Mouse (Mus musculus): ENCODE data around the gene Taf4. TPM values are rescaled to one million over a fixed set of nuclear protein-coding genes. Genes with fewer than 3 reads are reported as not detected.

Gene Taf4
- polyA plus RNA-seq, 1 experiment = 26.3 TPM

DNA sequence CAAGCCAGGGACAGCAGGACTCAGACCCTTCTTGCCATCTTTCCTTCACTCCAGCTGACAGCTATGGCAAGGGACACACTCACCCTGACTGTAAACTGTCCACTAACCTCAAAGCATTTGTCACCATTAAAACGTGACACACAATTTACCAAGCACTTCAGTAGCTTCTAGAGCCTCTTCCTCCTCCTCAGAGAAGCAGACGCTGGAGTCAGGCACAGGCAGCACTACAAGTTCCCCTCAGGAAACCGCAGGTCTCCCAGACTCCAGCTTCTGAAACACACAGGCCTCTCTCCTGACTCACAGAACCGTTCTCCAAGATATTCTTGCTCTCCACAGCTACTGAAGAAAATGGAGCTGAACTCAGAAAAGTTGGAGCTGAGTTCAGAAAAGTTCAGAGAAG lies 39.4 kb downstream of the Taf4 start:
- no peak for TF ChIP-seq CTCF (IDR thresholded peaks at IDR 0.05; ENCODE audit: borderline replicate concordance, control insufficient read depth, extremely low read depth, insufficient read depth, low read length, poor library complexity)
- no peak for TF ChIP-seq POLR2A (IDR thresholded peaks at IDR 0.05; ENCODE audit: control insufficient read depth, extremely low read depth, insufficient read depth, low read length, poor library complexity)
- no peaks in the 10 kb centered on the region for H3K27me3 ChIP-seq (ENCODE audit: control insufficient read depth, insufficient read depth, low read length)
- no peak overlapping the region for H3K4me3 ChIP-seq (ENCODE audit: control insufficient read depth, insufficient read depth, low read length)
- WGBS = 4% methylated on average over 4 of the region's 4 CpGs
- H3K27ac ChIP-seq (ENCODE audit: control insufficient read depth, insufficient read depth, low read length) = no peak overlapping the region
- no peak for DNase-seq
- no peaks in the 10 kb centered on the region for H3K36me3 ChIP-seq (ENCODE audit: control insufficient read depth, insufficient read depth, low read length)
- H3K4me1 ChIP-seq (replicated peaks; ENCODE audit: control insufficient read depth, insufficient read depth, low read length) = peaks cover 19% of the 10 kb centered on the region

DNA sequence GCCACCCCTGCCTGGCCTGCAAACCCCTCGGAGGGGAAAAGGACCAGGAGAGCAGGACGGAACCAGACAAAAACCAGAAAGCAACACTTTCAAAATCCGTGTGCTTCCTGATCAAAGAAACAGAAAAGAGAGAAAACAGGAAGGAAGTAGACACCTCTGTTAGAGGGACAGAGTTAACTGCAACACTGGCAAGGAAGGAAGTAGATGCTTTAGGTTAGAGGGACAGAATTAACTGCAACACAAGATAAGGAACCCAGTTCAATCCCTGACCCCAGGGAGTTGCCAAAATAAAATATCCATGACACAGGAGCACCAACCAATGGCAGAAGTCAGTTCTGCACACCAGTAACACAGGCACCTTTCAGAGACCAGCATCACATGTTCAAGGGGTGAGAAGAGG lies 42.3 kb downstream of the Taf4 start:
- DNase-seq = no peak
- Histone ChIP-seq H3K36me3 (ENCODE audit: control insufficient read depth, insufficient read depth, low read length) (peaks cover 18% of the 10 kb centered on the region), H3K27me3 (ENCODE audit: control insufficient read depth, insufficient read depth, low read length) (no peaks in the 10 kb centered on the region), H3K27ac (ENCODE audit: control insufficient read depth, insufficient read depth, low read length) (0 out of 2 replicates have a peak overlapping the region, but pooled peaks have one; percentile 23), H3K4me3 (ENCODE audit: control insufficient read depth, insufficient read depth, low read length) (no peak overlapping the region), H3K4me1 (replicated peaks; ENCODE audit: control insufficient read depth, insufficient read depth, low read length) (peaks cover 15% of the 10 kb centered on the region)
- 62% methylated on average over 3 of the region's 3 CpGs for WGBS
- no peak for TF ChIP-seq CTCF (IDR thresholded peaks at IDR 0.05; ENCODE audit: borderline replicate concordance, control insufficient read depth, extremely low read depth, insufficient read depth, low read length, poor library complexity)
- TF ChIP-seq POLR2A (IDR thresholded peaks at IDR 0.05; ENCODE audit: control insufficient read depth, extremely low read depth, insufficient read depth, low read length, poor library complexity) = no peak

GRCm38 (mm10) chr2:179931741-179932140 lies 44.7 kb downstream of the Taf4 start:
- H3K27me3 ChIP-seq (ENCODE audit: control insufficient read depth, insufficient read depth, low read length) = no peaks in the 10 kb centered on the region
- H3K4me1 ChIP-seq (replicated peaks; ENCODE audit: control insufficient read depth, insufficient read depth, low read length) = peaks cover 5% of the 10 kb centered on the region
- WGBS = 98% methylated on average over 16 of the region's 16 CpGs
- DNase-seq = no peak
- peaks cover 27% of the 10 kb centered on the region for H3K36me3 ChIP-seq (ENCODE audit: control insufficient read depth, insufficient read depth, low read length)
- no peak overlapping the region for H3K4me3 ChIP-seq (ENCODE audit: control insufficient read depth, insufficient read depth, low read length)
- TF ChIP-seq POLR2A (IDR thresholded peaks at IDR 0.05; ENCODE audit: control insufficient read depth, extremely low read depth, insufficient read depth, low read length, poor library complexity) (no peak), CTCF (IDR thresholded peaks at IDR 0.05; ENCODE audit: borderline replicate concordance, control insufficient read depth, extremely low read depth, insufficient read depth, low read length, poor library complexity) (no peak)
- H3K27ac ChIP-seq (ENCODE audit: control insufficient read depth, insufficient read depth, low read length) = no peak overlapping the region

DNA sequence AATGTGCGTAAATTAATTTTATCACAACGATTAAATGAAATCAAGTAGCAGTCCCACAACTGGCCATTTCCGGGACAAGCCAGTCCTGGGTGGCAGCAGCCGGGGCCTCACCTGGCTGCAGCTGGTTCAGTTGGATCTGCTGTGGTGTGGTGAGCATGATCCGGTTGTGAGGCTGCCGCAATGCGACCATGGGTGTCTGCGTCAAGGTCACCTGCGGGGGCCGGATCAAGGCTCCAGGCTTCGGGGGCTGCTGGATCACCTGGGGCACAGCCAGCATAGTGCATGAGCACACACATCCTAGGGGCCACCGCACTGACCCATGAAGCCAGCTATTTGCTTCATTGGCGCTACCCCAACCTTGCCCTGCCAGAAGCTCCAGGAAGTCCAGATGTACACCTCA lies 47.3 kb downstream of the Taf4 start:
- Histone ChIP-seq H3K4me1 (replicated peaks; ENCODE audit: control insufficient read depth, insufficient read depth, low read length) (peaks cover 3% of the 10 kb centered on the region), H3K4me3 (ENCODE audit: control insufficient read depth, insufficient read depth, low read length) (no peak overlapping the region), H3K27me3 (ENCODE audit: control insufficient read depth, insufficient read depth, low read length) (no peaks in the 10 kb centered on the region), H3K36me3 (ENCODE audit: control insufficient read depth, insufficient read depth, low read length) (peaks cover 31% of the 10 kb centered on the region), H3K27ac (ENCODE audit: control insufficient read depth, insufficient read depth, low read length) (no peak overlapping the region)
- WGBS = 95% methylated on average over 13 of the region's 13 CpGs
- TF ChIP-seq CTCF (IDR thresholded peaks at IDR 0.05; ENCODE audit: borderline replicate concordance, control insufficient read depth, extremely low read depth, insufficient read depth, low read length, poor library complexity) = no peak
- no peak for TF ChIP-seq POLR2A (IDR thresholded peaks at IDR 0.05; ENCODE audit: control insufficient read depth, extremely low read depth, insufficient read depth, low read length, poor library complexity)
- DNase-seq = no peak

DNA sequence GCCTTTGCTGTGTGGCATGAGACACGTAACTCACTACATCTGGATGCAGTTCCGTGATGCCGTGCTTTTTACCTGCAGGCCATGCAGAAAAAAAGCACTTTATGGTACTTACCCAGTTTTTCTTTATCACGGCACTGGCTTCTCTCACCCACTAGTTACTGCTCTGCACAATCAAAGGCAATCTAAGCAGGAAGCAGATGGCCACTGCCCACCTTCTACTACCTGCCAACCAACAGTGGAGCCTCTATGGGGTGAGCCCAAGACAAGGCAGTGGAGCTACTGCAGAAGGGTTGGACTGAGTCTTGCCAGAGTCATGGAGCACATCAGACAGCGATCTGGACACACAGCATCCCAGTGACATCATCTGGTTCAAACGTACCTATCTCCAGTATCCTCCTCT lies 52.4 kb downstream of the Taf4 start:
- Histone ChIP-seq H3K4me1 (replicated peaks; ENCODE audit: control insufficient read depth, insufficient read depth, low read length) (no peaks in the 10 kb centered on the region), H3K27ac (ENCODE audit: control insufficient read depth, insufficient read depth, low read length) (no peak overlapping the region), H3K27me3 (ENCODE audit: control insufficient read depth, insufficient read depth, low read length) (no peaks in the 10 kb centered on the region), H3K36me3 (ENCODE audit: control insufficient read depth, insufficient read depth, low read length) (peaks cover 42% of the 10 kb centered on the region), H3K4me3 (ENCODE audit: control insufficient read depth, insufficient read depth, low read length) (no peak overlapping the region)
- TF ChIP-seq POLR2A (IDR thresholded peaks at IDR 0.05; ENCODE audit: control insufficient read depth, extremely low read depth, insufficient read depth, low read length, poor library complexity) (no peak), CTCF (IDR thresholded peaks at IDR 0.05; ENCODE audit: borderline replicate concordance, control insufficient read depth, extremely low read depth, insufficient read depth, low read length, poor library complexity) (no peak)
- WGBS = 96% methylated on average over 6 of the region's 6 CpGs
- DNase-seq = no peak

DNA sequence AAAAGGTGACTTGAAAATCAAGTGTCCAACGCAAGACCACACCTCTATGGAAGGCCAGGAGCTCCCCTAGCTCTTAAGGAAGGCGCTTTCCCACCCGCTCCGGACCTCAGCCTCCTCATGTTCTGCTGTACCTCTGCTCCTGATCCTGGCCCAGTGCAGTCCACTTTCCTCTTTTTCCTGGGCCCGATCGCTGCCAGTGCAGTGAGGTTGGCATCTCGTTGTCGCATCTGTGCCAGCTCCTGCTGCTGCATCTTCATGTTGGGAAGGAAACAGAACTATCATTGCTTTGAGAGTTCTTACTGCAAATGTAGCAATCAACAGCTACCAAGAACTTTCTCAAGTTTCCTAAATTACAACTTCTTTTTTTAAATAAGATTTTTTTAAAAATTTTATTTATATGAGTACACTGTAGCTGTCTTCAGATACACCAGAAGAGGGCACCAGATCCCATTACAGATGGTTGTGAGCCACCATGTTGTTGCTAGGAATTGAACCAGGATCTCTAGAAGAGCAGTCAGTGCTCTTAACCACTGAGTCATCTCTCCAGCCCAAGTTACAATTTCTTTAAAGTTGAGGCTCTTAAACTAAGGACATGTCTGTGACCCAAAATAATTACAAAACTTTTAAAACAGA lies 55.3 kb downstream of the Taf4 start:
- H3K4me3 ChIP-seq (ENCODE audit: control insufficient read depth, insufficient read depth, low read length) = no peak overlapping the region
- H3K27me3 ChIP-seq (ENCODE audit: control insufficient read depth, insufficient read depth, low read length) = no peaks in the 10 kb centered on the region
- no peak overlapping the region for H3K27ac ChIP-seq (ENCODE audit: control insufficient read depth, insufficient read depth, low read length)
- no peaks in the 10 kb centered on the region for H3K4me1 ChIP-seq (replicated peaks; ENCODE audit: control insufficient read depth, insufficient read depth, low read length)
- 97% methylated on average over 8 of the region's 8 CpGs for WGBS
- no peak for DNase-seq
- H3K36me3 ChIP-seq (ENCODE audit: control insufficient read depth, insufficient read depth, low read length) = peaks cover 34% of the 10 kb centered on the region
- no peak for TF ChIP-seq POLR2A (IDR thresholded peaks at IDR 0.05; ENCODE audit: control insufficient read depth, extremely low read depth, insufficient read depth, low read length, poor library complexity)
- TF ChIP-seq CTCF (IDR thresholded peaks at IDR 0.05; ENCODE audit: borderline replicate concordance, control insufficient read depth, extremely low read depth, insufficient read depth, low read length, poor library complexity) = no peak

GRCm38 (mm10) chr2:179920042-179920441 lies 56.4 kb downstream of the Taf4 start:
- WGBS = 84% methylated on average over 4 of the region's 4 CpGs
- Histone ChIP-seq H3K36me3 (ENCODE audit: control insufficient read depth, insufficient read depth, low read length) (peaks cover 34% of the 10 kb centered on the region), H3K4me1 (replicated peaks; ENCODE audit: control insufficient read depth, insufficient read depth, low read length) (no peaks in the 10 kb centered on the region), H3K4me3 (ENCODE audit: control insufficient read depth, insufficient read depth, low read length) (no peak overlapping the region), H3K27me3 (ENCODE audit: control insufficient read depth, insufficient read depth, low read length) (no peaks in the 10 kb centered on the region), H3K27ac (ENCODE audit: control insufficient read depth, insufficient read depth, low read length) (no peak overlapping the region)
- DNase-seq = no peak
- TF ChIP-seq CTCF (IDR thresholded peaks at IDR 0.05; ENCODE audit: borderline replicate concordance, control insufficient read depth, extremely low read depth, insufficient read depth, low read length, poor library complexity) (no peak), POLR2A (IDR thresholded peaks at IDR 0.05; ENCODE audit: control insufficient read depth, extremely low read depth, insufficient read depth, low read length, poor library complexity) (no peak)

Data from thymus, adult 2 months (tissue).